ENCODE assay signal across 19 mouse cellular contexts in the genomic region with DNA sequence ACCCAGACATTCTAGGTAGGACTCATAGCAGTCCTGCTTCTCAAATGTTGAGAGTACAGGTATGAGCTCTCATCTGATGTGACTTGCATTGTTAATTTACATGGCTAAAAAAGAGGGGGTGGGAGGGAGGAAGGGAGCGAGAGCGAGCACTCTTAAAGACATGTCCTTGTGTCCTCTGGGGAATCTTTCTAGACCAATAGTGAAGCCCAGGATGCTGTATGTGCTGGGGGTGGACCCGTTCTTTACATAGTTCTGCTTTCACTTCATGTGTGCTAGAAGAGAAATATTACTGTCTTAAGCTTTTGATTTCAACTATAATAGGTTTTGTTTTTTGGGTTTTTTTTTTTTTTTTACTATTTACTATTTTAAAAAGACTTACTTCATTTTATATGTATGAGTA.
"Had no signal": no experiment of that assay in that cellular context is flagged by ENCODE, and none has a peak within 500 bp of the region (broad histone marks: within the 10 kb centered on the region; RNA-seq: fewer than 3 reads in every experiment).

No protein-coding gene starts in this region.

- H3K9ac ChIP-seq: kidney, embryonic 15.5 days; limb, embryonic 12.5 days; limb, embryonic 15.5 days; liver, embryonic 14.5 days; liver, postnatal 0 days; lung, embryonic 14.5 days; midbrain, embryonic 12.5 days; midbrain, embryonic 15.5 days; neural tube, embryonic 12.5 days; neural tube, embryonic 15.5 days; stomach, embryonic 15.5 days had no signal

- DNase-seq: kidney, adult 8-10 months; kidney, postnatal 10 days; kidney, postnatal 36 days; liver, postnatal 0 days; lung, embryonic 14.5 days; thymus, postnatal 25 days had no signal

- H3K27ac ChIP-seq: kidney, embryonic 15.5 days; limb, embryonic 12.5 days; limb, embryonic 15.5 days; liver, embryonic 14.5 days; macrophage; midbrain, embryonic 12.5 days; midbrain, embryonic 15.5 days; neural tube, embryonic 12.5 days; neural tube, embryonic 15.5 days; stomach, embryonic 15.5 days had no signal

- H3K4me2 ChIP-seq: kidney, embryonic 15.5 days; limb, embryonic 12.5 days; limb, embryonic 15.5 days; liver, embryonic 11.5 days; lung, embryonic 14.5 days; midbrain, embryonic 12.5 days; midbrain, embryonic 15.5 days; neural tube, embryonic 12.5 days; neural tube, embryonic 15.5 days; stomach, embryonic 15.5 days had no signal

- H3K9me3 ChIP-seq: kidney, embryonic 15.5 days; limb, embryonic 12.5 days; limb, embryonic 15.5 days; midbrain, embryonic 12.5 days; midbrain, embryonic 15.5 days; neural tube, embryonic 12.5 days; neural tube, embryonic 15.5 days; stomach, embryonic 15.5 days had no signal

- ATAC-seq: liver, postnatal 0 days; lung, postnatal 0 days had no signal

- H3K4me3 ChIP-seq: kidney, embryonic 15.5 days; left cerebral cortex, adult 2 months; limb, embryonic 12.5 days; limb, embryonic 15.5 days; midbrain, embryonic 12.5 days; midbrain, embryonic 15.5 days; neural tube, embryonic 12.5 days; neural tube, embryonic 15.5 days; stomach, embryonic 15.5 days had no signal

- H3K36me3 ChIP-seq: kidney, embryonic 15.5 days; limb, embryonic 12.5 days; limb, embryonic 15.5 days; midbrain, embryonic 12.5 days; midbrain, embryonic 15.5 days; neural tube, embryonic 12.5 days; neural tube, embryonic 15.5 days; stomach, embryonic 15.5 days had no signal

- H3K27me3 ChIP-seq: kidney, embryonic 15.5 days; limb, embryonic 12.5 days; limb, embryonic 15.5 days; midbrain, embryonic 12.5 days; midbrain, embryonic 15.5 days; neural tube, embryonic 12.5 days; neural tube, embryonic 15.5 days; stomach, embryonic 15.5 days had no signal
